Mouse (Mus musculus): ENCODE data around the gene Hps5.
"Not testable (repeated sequence)": the region's sequence is repeated elsewhere in the genome, so short reads cannot be mapped to it uniquely, and the experiment has no call there.

GRCm38 (mm10) chr7:46820876-46821632, 25.2 kb upstream of the Hps5 start:
- TF ChIP-seq CTCF (conservative IDR thresholded peaks at IDR 0.05 in 1 of 2, IDR thresholded peaks at IDR 0.05 in 1 of 2; ENCODE audit: low read depth in 2 of 2, low read length in 2 of 2); ZNF384 (IDR thresholded peaks at IDR 0.05; ENCODE audit: low read depth, low read length); POLR2A (IDR thresholded peaks at IDR 0.05; ENCODE audit: low read depth, low read length); ZMIZ1 (IDR thresholded peaks at IDR 0.05; ENCODE audit: low read depth, low read length); CHD2 (IDR thresholded peaks at IDR 0.05; ENCODE audit: low read length); USF1 (IDR thresholded peaks at IDR 0.05; ENCODE audit: low read depth, low read length); EP300 (IDR thresholded peaks at IDR 0.05; ENCODE audit: low read length); KAT2A (IDR thresholded peaks at IDR 0.05; ENCODE audit: insufficient replicate concordance, low read length); ELF1 (IDR thresholded peaks at IDR 0.05; ENCODE audit: low read depth, low read length); MAZ (IDR thresholded peaks at IDR 0.05; ENCODE audit: low read depth, low read length); UBTF (IDR thresholded peaks at IDR 0.05; ENCODE audit: low read depth, low read length); USF2 (conservative IDR thresholded peaks at IDR 0.05; ENCODE audit: low read depth, low read length): not testable (repeated sequence)
